Mouse (Mus musculus) adrenal gland, adult (tissue): ENCODE measurements at regions not wholly inside any gene's neighbourhood (a gene's known extent, or its start where the extent isn't known, plus 50 kb on each side); places are given as distances from the start of the nearest gene placed in this dataset.

ENCODE experiments used
- DNase-seq, 2 experiments: peaks; one replicate each; pipeline ENCODE4 v3.0.0; 2022 to 2023; ENCODE audit warnings: low spot score in 1 of 2; ENCODE audit not compliant: inconsistent age in 2 of 2

GRCm38 (mm10) chr14:90488301-90488700, 2017.1 kb upstream of the Pcdh20 start:
- no peak for DNase-seq

GRCm38 (mm10) chr14:90447971-90448370, 1976.8 kb upstream of the Pcdh20 start:
- DNase-seq: no peak

- peak; percentile 24 to 79 for DNase-seq
Measured at GRCm38 (mm10) chr14:90432874-90433543, 1961.8 kb upstream of the Pcdh20 start.

- DNase-seq: no peak
Measured at GRCm38 (mm10) chr14:90412707-90413106, 1941.5 kb upstream of the Pcdh20 start.

- DNase-seq: no peak
Measured at GRCm38 (mm10) chr14:90406350-90406749, 1935.2 kb upstream of the Pcdh20 start.

- DNase-seq: no peak
Measured at GRCm38 (mm10) chr14:90405476-90405875, 1934.3 kb upstream of the Pcdh20 start.

GRCm38 (mm10) chr14:90367256-90367936, 1896.2 kb upstream of the Pcdh20 start:
- DNase-seq: peak in 1 of 2 experiments; percentile 71

- DNase-seq: no peak
Measured at GRCm38 (mm10) chr14:90334541-90334940, 1863.3 kb upstream of the Pcdh20 start.

- peak in 1 of 2 experiments; percentile 66 for DNase-seq
Measured at GRCm38 (mm10) chr14:90295456-90295855, 1824.3 kb upstream of the Pcdh20 start.

GRCm38 (mm10) chr14:90246042-90246441, 1774.8 kb upstream of the Pcdh20 start:
- DNase-seq: no peak

GRCm38 (mm10) chr14:90232661-90233060, 1761.5 kb upstream of the Pcdh20 start:
- DNase-seq: peak in 1 of 2 experiments; percentile 2

- no peak for DNase-seq
Measured at GRCm38 (mm10) chr14:90200294-90200693, 1729.1 kb upstream of the Pcdh20 start.

- no peak for DNase-seq
Measured at GRCm38 (mm10) chr14:90197791-90198190, 1726.6 kb upstream of the Pcdh20 start.

GRCm38 (mm10) chr14:90172729-90173128, 1701.5 kb upstream of the Pcdh20 start:
- DNase-seq: no peak
